Mouse (Mus musculus) neural tube, embryonic 10.5 days (tissue): Measurements from ENCODE around the gene Hmgb4.

Source experiments
- DNase-seq: peaks from one replicate; pipeline ENCODE4 v3.0.0-alpha.2; 2017; ENCODE audit warnings: low spot score; ENCODE audit errors: extremely low spot score

The Hmgb4 gene

GRCm38 (mm10) chr4:128227377-128228316 is 33.1 kb downstream of the Hmgb4 start:
- no peak for DNase-seq

GRCm38 (mm10) chr4:128224453-128224852 is 36.3 kb downstream of the Hmgb4 start:
- no peak for DNase-seq

- DNase-seq: no peak
These were observed 42.7 kb downstream of the Hmgb4 start for GRCm38 (mm10) chr4:128217991-128218595.
